Mouse (Mus musculus): Measurements from ENCODE around the gene Gng12. TPM values are rescaled to one million over a fixed set of nuclear protein-coding genes. Genes with fewer than 3 reads are reported as not detected.

Gene Gng12
- polyA plus RNA-seq, 1 experiment from 2014 or later: 130 TPM

GRCm38 (mm10) chr6:66984079-66984478, 87.9 kb downstream of the Gng12 start:
- Histone ChIP-seq H3K9ac (replicated peaks; ENCODE audit: low read depth, low read length) (no peak overlapping the region), H3K4me3 (ENCODE audit: low read depth, low read length) (no peak overlapping the region), H3K27me3 (ENCODE audit: control insufficient read depth, insufficient read depth, low read length) (no peaks in the 10 kb centered on the region), H3K27ac (ENCODE audit: low read length) (no peak overlapping the region), H3K4me1 (ENCODE audit: control insufficient read depth, insufficient read depth, low read length) (0 out of 2 replicates have a peak, but pooled peaks cover 4% of the 10 kb centered on the region), H3K9me3 (ENCODE audit: control insufficient read depth, low read depth, low read length) (no peaks in the 10 kb centered on the region), H3K36me3 (ENCODE audit: control insufficient read depth, insufficient read depth, low read length) (no peaks in the 10 kb centered on the region), H3K4me2 (replicated peaks; ENCODE audit: low read depth, low read length) (no peak overlapping the region)
- ATAC-seq (ENCODE audit: insufficient number of reproducible peaks, insufficient read depth, low FRiP score, low read depth): no peak
- 74% methylated on average over 5 of the region's 5 CpGs for WGBS

- Histone ChIP-seq H3K36me3 (ENCODE audit: control insufficient read depth, insufficient read depth, low read length) (no peaks in the 10 kb centered on the region), H3K9me3 (ENCODE audit: control insufficient read depth, low read depth, low read length) (no peaks in the 10 kb centered on the region), H3K27me3 (ENCODE audit: control insufficient read depth, insufficient read depth, low read length) (no peaks in the 10 kb centered on the region), H3K4me2 (replicated peaks; ENCODE audit: low read depth, low read length) (no peak overlapping the region), H3K4me3 (ENCODE audit: low read depth, low read length) (no peak overlapping the region), H3K4me1 (ENCODE audit: control insufficient read depth, insufficient read depth, low read length) (0 out of 2 replicates have a peak, but pooled peaks cover 4% of the 10 kb centered on the region), H3K27ac (ENCODE audit: low read length) (no peak overlapping the region), H3K9ac (replicated peaks; ENCODE audit: low read depth, low read length) (no peak overlapping the region)
- ATAC-seq (ENCODE audit: insufficient number of reproducible peaks, insufficient read depth, low FRiP score, low read depth): no peak
- 73% methylated on average over 3 of the region's 3 CpGs for WGBS
Measured at GRCm38 (mm10) chr6:66984672-66985071, 88.5 kb downstream of the Gng12 start.

- no peak for ATAC-seq (ENCODE audit: insufficient number of reproducible peaks, insufficient read depth, low FRiP score, low read depth)
- 0 out of 2 replicates have a peak, but pooled peaks cover 4% of the 10 kb centered on the region for H3K4me1 ChIP-seq (ENCODE audit: control insufficient read depth, insufficient read depth, low read length)
- 67% methylated on average over 7 of the region's 7 CpGs for WGBS
- H3K9ac ChIP-seq (replicated peaks; ENCODE audit: low read depth, low read length): no peak overlapping the region
- no peak overlapping the region for H3K4me3 ChIP-seq (ENCODE audit: low read depth, low read length)
- no peak overlapping the region; the same call in 1 of the 2 replicates for H3K27ac ChIP-seq (ENCODE audit: low read length)
- H3K36me3 ChIP-seq (ENCODE audit: control insufficient read depth, insufficient read depth, low read length): no peaks in the 10 kb centered on the region
- no peaks in the 10 kb centered on the region for H3K9me3 ChIP-seq (ENCODE audit: control insufficient read depth, low read depth, low read length)
- no peak overlapping the region for H3K4me2 ChIP-seq (replicated peaks; ENCODE audit: low read depth, low read length)
- H3K27me3 ChIP-seq (ENCODE audit: control insufficient read depth, insufficient read depth, low read length): no peaks in the 10 kb centered on the region
Measured at GRCm38 (mm10) chr6:66985500-66985899, 89.3 kb downstream of the Gng12 start.

GRCm38 (mm10) chr6:66986063-66986462, 89.9 kb downstream of the Gng12 start:
- Histone ChIP-seq H3K27me3 (ENCODE audit: control insufficient read depth, insufficient read depth, low read length) (no peaks in the 10 kb centered on the region), H3K27ac (ENCODE audit: low read length) (no peak overlapping the region), H3K36me3 (ENCODE audit: control insufficient read depth, insufficient read depth, low read length) (no peaks in the 10 kb centered on the region), H3K9ac (replicated peaks; ENCODE audit: low read depth, low read length) (no peak overlapping the region), H3K9me3 (ENCODE audit: control insufficient read depth, low read depth, low read length) (no peaks in the 10 kb centered on the region), H3K4me2 (replicated peaks; ENCODE audit: low read depth, low read length) (no peak overlapping the region), H3K4me3 (ENCODE audit: low read depth, low read length) (no peak overlapping the region), H3K4me1 (ENCODE audit: control insufficient read depth, insufficient read depth, low read length) (0 out of 2 replicates have a peak, but pooled peaks cover 4% of the 10 kb centered on the region)
- 88% methylated on average over 12 of the region's 12 CpGs for WGBS
- ATAC-seq (ENCODE audit: insufficient number of reproducible peaks, insufficient read depth, low FRiP score, low read depth): no peak

GRCm38 (mm10) chr6:66987643-66988042, 91.4 kb downstream of the Gng12 start:
- no peak overlapping the region for H3K4me3 ChIP-seq (ENCODE audit: low read depth, low read length)
- 0 out of 2 replicates have a peak, but pooled peaks have one; percentile 49 for ATAC-seq (ENCODE audit: insufficient number of reproducible peaks, insufficient read depth, low FRiP score, low read depth)
- H3K36me3 ChIP-seq (ENCODE audit: control insufficient read depth, insufficient read depth, low read length): no peaks in the 10 kb centered on the region
- H3K9ac ChIP-seq (replicated peaks; ENCODE audit: low read depth, low read length): no peak overlapping the region
- 0 out of 2 replicates have a peak, but pooled peaks cover 4% of the 10 kb centered on the region for H3K4me1 ChIP-seq (ENCODE audit: control insufficient read depth, insufficient read depth, low read length)
- no peak overlapping the region for H3K4me2 ChIP-seq (replicated peaks; ENCODE audit: low read depth, low read length)
- H3K9me3 ChIP-seq (ENCODE audit: control insufficient read depth, low read depth, low read length): no peaks in the 10 kb centered on the region
- H3K27me3 ChIP-seq (ENCODE audit: control insufficient read depth, insufficient read depth, low read length): no peaks in the 10 kb centered on the region
- WGBS: 56% methylated on average over 3 of the region's 3 CpGs
- H3K27ac ChIP-seq (ENCODE audit: low read length): no peak overlapping the region

- H3K4me3 ChIP-seq (ENCODE audit: low read depth, low read length): no peak overlapping the region
- H3K9me3 ChIP-seq (ENCODE audit: control insufficient read depth, low read depth, low read length): no peaks in the 10 kb centered on the region
- no peak for ATAC-seq (ENCODE audit: insufficient number of reproducible peaks, insufficient read depth, low FRiP score, low read depth)
- no peak overlapping the region for H3K9ac ChIP-seq (replicated peaks; ENCODE audit: low read depth, low read length)
- no peak overlapping the region for H3K27ac ChIP-seq (ENCODE audit: low read length)
- H3K27me3 ChIP-seq (ENCODE audit: control insufficient read depth, insufficient read depth, low read length): no peaks in the 10 kb centered on the region
- H3K4me1 ChIP-seq (ENCODE audit: control insufficient read depth, insufficient read depth, low read length): 0 out of 2 replicates have a peak, but pooled peaks cover 4% of the 10 kb centered on the region
- no peak overlapping the region for H3K4me2 ChIP-seq (replicated peaks; ENCODE audit: low read depth, low read length)
- no peaks in the 10 kb centered on the region for H3K36me3 ChIP-seq (ENCODE audit: control insufficient read depth, insufficient read depth, low read length)
- 89% methylated on average over 9 of the region's 9 CpGs for WGBS
Measured at GRCm38 (mm10) chr6:66988363-66988762, 92.2 kb downstream of the Gng12 start.

- no peak overlapping the region for H3K27ac ChIP-seq (ENCODE audit: low read length)
- H3K4me3 ChIP-seq (ENCODE audit: low read depth, low read length): no peak overlapping the region
- no peak overlapping the region for H3K9ac ChIP-seq (replicated peaks; ENCODE audit: low read depth, low read length)
- no peak for ATAC-seq (ENCODE audit: insufficient number of reproducible peaks, insufficient read depth, low FRiP score, low read depth)
- 89% methylated on average over 6 of the region's 6 CpGs for WGBS
- H3K36me3 ChIP-seq (ENCODE audit: control insufficient read depth, insufficient read depth, low read length): no peaks in the 10 kb centered on the region
- H3K9me3 ChIP-seq (ENCODE audit: control insufficient read depth, low read depth, low read length): no peaks in the 10 kb centered on the region
- no peak overlapping the region for H3K4me2 ChIP-seq (replicated peaks; ENCODE audit: low read depth, low read length)
- no peaks in the 10 kb centered on the region for H3K27me3 ChIP-seq (ENCODE audit: control insufficient read depth, insufficient read depth, low read length)
- H3K4me1 ChIP-seq (ENCODE audit: control insufficient read depth, insufficient read depth, low read length): 0 out of 2 replicates have a peak, but pooled peaks cover 4% of the 10 kb centered on the region
Measured at GRCm38 (mm10) chr6:66989037-66989436, 92.8 kb downstream of the Gng12 start.

GRCm38 (mm10) chr6:66989518-66989917, 93.3 kb downstream of the Gng12 start:
- H3K4me2 ChIP-seq (replicated peaks; ENCODE audit: low read depth, low read length): no peak overlapping the region
- WGBS: 54% methylated on average over 3 of the region's 3 CpGs

GRCm38 (mm10) chr6:66992232-66992631, 96.0 kb downstream of the Gng12 start:
- H3K9ac ChIP-seq (replicated peaks; ENCODE audit: low read depth, low read length): no peak overlapping the region
- H3K4me2 ChIP-seq (replicated peaks; ENCODE audit: low read depth, low read length): no peak overlapping the region
- H3K4me3 ChIP-seq (ENCODE audit: low read depth, low read length): no peak overlapping the region
- no peaks in the 10 kb centered on the region for H3K36me3 ChIP-seq (ENCODE audit: control insufficient read depth, insufficient read depth, low read length)
- H3K4me1 ChIP-seq (ENCODE audit: control insufficient read depth, insufficient read depth, low read length): no peaks in the 10 kb centered on the region
- H3K27ac ChIP-seq (ENCODE audit: low read length): no peak overlapping the region
- H3K9me3 ChIP-seq (ENCODE audit: control insufficient read depth, low read depth, low read length): no peaks in the 10 kb centered on the region
- no peaks in the 10 kb centered on the region for H3K27me3 ChIP-seq (ENCODE audit: control insufficient read depth, insufficient read depth, low read length)
- no peak for ATAC-seq (ENCODE audit: insufficient number of reproducible peaks, insufficient read depth, low FRiP score, low read depth)
- 51% methylated on average over 9 of the region's 9 CpGs for WGBS

More at GRCm38 (mm10) chr6:66989518-66989917, 93.3 kb downstream of the Gng12 start:
- H3K27ac ChIP-seq (ENCODE audit: low read length): no peak overlapping the region
- H3K9me3 ChIP-seq (ENCODE audit: control insufficient read depth, low read depth, low read length): no peaks in the 10 kb centered on the region
- ATAC-seq (ENCODE audit: insufficient number of reproducible peaks, insufficient read depth, low FRiP score, low read depth): no peak
- no peaks in the 10 kb centered on the region for H3K27me3 ChIP-seq (ENCODE audit: control insufficient read depth, insufficient read depth, low read length)
- no peak overlapping the region for H3K9ac ChIP-seq (replicated peaks; ENCODE audit: low read depth, low read length)
- no peak overlapping the region for H3K4me3 ChIP-seq (ENCODE audit: low read depth, low read length)
- 0 out of 2 replicates have a peak, but pooled peaks cover 2% of the 10 kb centered on the region for H3K4me1 ChIP-seq (ENCODE audit: control insufficient read depth, insufficient read depth, low read length)
- H3K36me3 ChIP-seq (ENCODE audit: control insufficient read depth, insufficient read depth, low read length): no peaks in the 10 kb centered on the region
